Mouse (Mus musculus) heart, adult 8-10 months (tissue): Measurements from ENCODE around the gene H2-DMb1. TPM values are rescaled to one million over a fixed set of nuclear protein-coding genes. Genes with fewer than 3 reads are reported as not detected.
"Not testable (repeated sequence)": the region's sequence is repeated elsewhere in the genome, so short reads cannot be mapped to it uniquely, and the experiment has no call there.

Experiments
- DNase-seq: peaks from one replicate; pipeline ENCODE4 v3.0.0; 2022; ENCODE audit warnings: low spot score
- total RNA-seq, 4 experiments: library from RNA; stranded (reverse); gene quantifications; 2 replicates each; pipeline ENCODE4 v1.2.4; 2022

Gene H2-DMb1
- total RNA-seq, 4 experiments from 2014 or later, result 1.8 to 3.0 (median 2.4) TPM

GRCm38 (mm10) chr17:34144221-34144620 is 8.7 kb upstream of the H2-DMb1 start:
- not testable (repeated sequence) for DNase-seq

DNA sequence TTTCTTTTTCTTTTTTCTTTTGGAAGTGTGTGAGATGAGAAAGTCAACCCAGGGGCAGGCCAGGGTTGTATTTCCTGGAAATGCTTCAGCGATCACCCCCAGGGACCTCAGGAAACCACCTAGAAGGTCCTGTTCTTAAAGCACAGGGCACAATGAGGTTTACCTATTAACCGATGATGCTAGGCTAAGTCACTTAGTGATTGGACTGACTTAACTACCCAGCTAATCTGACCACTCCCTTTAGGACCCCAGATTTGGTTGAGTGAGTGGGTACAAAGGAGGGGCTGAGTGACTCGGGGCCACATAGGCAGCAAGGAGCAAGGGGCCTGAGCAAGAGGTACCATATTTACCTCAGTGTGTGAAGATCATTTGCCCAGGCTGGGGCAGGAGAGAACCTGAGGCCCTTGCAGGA is 7.9 kb upstream of the H2-DMb1 start:
- DNase-seq, result no peak

- no peak for DNase-seq
Measured at GRCm38 (mm10) chr17:34155534-34155933, 2.7 kb downstream of the H2-DMb1 start.

DNA sequence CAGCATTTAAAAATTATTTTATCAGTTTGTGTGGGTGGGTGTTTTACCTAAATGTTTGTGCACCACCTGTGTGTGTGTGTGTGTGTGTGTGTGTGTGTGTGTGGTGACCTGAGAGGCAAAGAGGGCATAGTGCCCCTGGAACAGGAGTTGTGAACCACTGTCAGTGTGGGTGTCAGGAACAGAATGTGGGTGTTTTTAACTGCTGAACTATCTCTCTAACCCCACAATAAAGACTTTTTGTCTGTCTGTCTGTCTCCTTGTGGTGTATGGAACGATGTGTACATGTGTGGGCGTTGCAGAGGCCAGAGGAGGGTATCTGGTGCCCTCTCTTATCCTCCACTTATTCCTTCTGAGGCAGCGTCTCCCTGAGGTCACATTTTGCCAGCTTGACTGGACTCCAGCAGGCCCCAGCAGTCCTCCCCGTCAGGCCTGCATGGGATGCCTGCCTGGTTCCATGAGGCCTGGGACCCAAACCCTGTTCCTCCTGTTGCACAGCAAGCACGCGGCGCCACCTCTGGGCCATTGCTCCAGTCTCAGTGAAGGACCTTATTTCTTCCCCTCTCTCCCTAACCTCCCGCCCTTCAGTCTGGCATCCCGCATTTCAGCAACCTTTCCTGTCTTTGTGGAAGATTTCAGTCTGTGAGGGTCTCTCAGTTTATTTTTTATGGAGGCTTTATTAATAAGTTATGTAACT is 11.5 kb downstream of the H2-DMb1 start:
- DNase-seq, result no peak

- DNase-seq, result no peak
Measured at GRCm38 (mm10) chr17:34165033-34165730, 12.3 kb downstream of the H2-DMb1 start.

- peak; percentile 49 for DNase-seq
Measured at GRCm38 (mm10) chr17:34169279-34169678, 16.4 kb downstream of the H2-DMb1 start.

- no peak for DNase-seq
Measured at GRCm38 (mm10) chr17:34170487-34170876, 17.6 kb downstream of the H2-DMb1 start.

DNA sequence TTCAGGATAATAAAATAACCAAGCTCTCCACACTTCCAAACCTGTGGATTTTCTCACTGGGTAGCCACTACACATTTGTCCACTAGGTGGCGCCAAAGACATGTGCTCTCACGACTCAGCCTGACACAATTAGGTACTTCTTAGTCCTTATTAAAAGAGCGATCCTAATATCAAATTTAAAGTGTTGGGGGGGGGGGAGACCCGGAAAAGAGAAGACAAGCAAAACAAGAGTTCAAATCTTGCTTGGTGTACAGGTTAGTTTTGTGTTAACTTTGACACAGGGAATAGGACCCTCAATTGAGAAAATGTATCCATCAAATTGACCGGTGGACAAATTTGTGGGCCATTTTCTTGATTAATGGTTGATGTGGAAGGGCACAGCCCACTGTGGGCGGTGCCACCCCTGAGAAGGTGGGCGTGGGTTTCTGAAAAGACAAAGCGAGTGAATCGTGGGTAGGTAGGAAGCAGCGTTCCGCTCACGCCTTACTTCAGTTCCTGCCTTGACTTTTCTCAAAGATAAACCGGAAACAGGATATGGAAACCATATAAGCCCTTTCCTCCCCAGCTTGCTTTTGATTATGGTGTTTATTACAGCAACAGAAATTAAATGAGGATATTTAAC is 18.1 kb downstream of the H2-DMb1 start:
- DNase-seq, result peak; percentile 82

DNA sequence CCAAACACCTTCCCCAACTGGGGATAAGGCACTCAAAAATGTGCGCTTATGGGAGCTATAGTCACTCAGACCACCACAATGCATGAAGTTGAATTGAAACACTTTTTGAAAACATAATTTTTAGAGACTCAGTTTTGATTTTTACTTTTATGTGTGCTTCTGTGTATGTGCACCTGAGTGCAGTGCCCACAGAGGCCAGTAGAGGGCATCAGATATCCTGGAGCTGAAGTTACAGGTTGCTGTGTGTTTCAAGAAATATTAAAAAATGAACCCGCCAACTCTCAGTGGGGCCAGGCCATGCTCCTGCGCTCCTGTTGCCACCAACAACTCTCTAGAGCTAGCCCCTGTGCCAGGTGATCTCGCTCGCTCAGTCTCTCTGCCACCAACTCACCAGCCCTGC is 19.7 kb downstream of the H2-DMb1 start:
- no peak for DNase-seq

GRCm38 (mm10) chr17:34174075-34174474 is 21.2 kb downstream of the H2-DMb1 start:
- DNase-seq, result no peak

- no peak for DNase-seq
Measured at GRCm38 (mm10) chr17:34177179-34177578, 24.3 kb downstream of the H2-DMb1 start.

GRCm38 (mm10) chr17:34179019-34179418 is 26.1 kb downstream of the H2-DMb1 start:
- no peak for DNase-seq

DNA sequence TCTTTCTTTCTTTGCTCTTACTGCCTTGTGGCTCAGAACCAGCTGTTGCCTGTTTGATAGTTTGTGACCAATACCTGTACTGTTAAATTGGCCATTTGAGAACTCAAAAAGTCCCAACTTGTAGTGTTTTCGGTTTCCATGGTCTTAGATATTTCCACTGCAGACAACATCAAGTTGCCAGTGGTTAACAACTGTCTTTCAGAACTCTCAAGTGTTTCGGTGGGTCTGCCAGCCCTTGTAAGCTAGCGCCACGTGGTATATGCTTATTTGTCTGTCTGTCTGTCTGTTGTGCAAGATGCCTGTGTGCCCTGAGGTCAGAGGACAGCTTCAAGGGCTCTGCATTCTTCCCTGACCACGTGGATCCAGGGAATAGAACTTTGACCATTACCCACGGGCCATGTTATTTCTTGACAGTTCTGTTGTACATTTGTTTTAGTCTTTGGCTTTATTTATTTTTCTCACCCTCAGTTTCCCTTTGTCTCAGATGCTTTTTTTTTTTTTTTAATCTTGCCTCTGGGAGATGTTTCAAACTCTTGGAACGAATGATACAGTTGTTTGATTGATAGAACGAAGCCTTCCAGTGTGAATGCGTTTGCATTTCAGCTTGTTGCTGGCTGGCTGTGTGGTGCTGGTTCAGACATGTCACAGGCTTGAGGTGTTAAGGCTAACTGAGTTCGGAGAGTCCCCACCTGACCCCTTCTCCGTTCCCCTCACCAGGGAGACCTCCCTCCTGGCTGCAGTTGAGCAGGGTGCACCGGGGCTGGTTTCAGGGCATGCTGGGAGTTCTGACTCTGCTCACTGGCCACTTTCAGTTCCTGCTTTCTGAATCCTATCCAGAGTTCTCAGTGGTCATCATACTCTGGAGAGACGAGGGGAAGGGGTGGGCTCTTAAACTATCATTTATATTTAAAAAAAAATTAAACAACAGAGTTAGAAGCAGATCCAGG is 27.3 kb downstream of the H2-DMb1 start:
- no peak for DNase-seq

- no peak for DNase-seq
Measured at GRCm38 (mm10) chr17:34183564-34184219, 30.8 kb downstream of the H2-DMb1 start.

GRCm38 (mm10) chr17:34185526-34185925 is 32.7 kb downstream of the H2-DMb1 start:
- no peak for DNase-seq

DNA sequence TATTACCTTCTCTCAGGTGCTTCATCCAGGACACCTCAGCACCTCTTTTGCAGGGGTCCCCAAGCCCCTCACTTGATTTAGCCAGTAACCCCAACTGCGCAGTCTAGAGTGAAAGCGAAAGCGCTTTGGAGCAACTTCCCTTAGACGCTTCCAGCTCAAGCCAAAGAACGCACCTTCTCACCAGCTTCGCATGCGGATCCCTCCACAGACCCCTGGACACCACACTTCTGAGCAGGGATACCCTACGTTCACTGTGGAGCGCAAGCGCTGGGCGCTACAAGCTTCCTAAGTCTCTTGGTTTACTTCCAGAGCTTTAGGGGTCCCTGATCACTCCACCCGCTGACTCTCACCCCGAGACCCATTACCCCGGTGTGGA is 34.0 kb downstream of the H2-DMb1 start:
- peak; percentile 57 for DNase-seq

- DNase-seq, result peak; percentile 98
Measured at GRCm38 (mm10) chr17:34187261-34187916, 34.5 kb downstream of the H2-DMb1 start, which contains the start of the genes Tap1 and Psmb9. Tap1 (plus strand) TSS chr17:34187553. Psmb9 (minus strand) TSS chr17:34187764.

DNA sequence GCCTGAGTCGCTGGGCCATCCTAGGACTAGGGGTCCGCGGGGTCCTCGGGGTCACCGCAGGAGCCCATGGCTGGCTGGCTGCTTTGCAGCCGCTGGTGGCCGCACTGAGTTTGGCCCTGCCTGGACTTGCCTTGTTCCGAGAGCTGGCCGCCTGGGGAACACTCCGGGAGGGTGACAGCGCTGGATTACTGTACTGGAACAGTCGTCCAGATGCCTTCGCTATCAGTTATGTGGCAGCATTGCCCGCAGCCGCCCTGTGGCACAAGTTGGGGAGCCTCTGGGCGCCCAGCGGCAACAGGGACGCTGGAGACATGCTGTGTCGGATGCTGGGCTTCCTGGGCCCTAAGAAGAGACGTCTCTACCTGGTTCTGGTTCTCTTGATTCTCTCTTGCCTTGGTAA is 35.1 kb downstream of the H2-DMb1 start:
- DNase-seq, result peak; percentile 34

GRCm38 (mm10) chr17:34188986-34189385 is 36.1 kb downstream of the H2-DMb1 start:
- no peak for DNase-seq

DNA sequence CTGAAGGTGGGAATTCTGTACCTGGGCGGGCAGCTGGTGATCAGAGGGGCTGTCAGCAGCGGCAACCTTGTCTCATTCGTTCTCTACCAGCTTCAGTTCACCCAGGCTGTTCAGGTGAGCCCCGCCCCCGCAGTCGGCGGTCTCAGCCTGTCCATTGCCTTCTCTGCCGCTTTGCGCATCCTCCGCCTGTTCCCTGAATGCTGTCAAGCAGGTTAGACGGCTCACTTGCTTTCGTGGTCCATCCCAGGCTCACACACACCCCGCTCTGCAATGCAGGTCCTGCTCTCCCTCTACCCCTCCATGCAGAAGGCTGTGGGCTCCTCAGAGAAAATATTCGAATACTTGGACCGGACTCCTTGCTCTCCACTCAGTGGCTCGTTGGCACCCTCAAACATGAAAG is 40.0 kb downstream of the H2-DMb1 start:
- no peak for DNase-seq
